Mouse (Mus musculus): ENCODE data around the gene Cadps. TPM values are rescaled to one million over a fixed set of nuclear protein-coding genes. Genes with fewer than 3 reads are reported as not detected.

Cadps gene
- polyA plus RNA-seq, 1 experiment from 2014 or later: 0.41 TPM

- Histone ChIP-seq H3K36me3 (ENCODE audit: control insufficient read depth, insufficient read depth, low read length) (no peaks in the 10 kb centered on the region), H3K27ac (ENCODE audit: low read length) (no peak overlapping the region), H3K4me3 (ENCODE audit: low read length) (no peak overlapping the region), H3K27me3 (ENCODE audit: control insufficient read depth, insufficient read depth, low read depth, low read length) (no peaks in the 10 kb centered on the region), H3K4me2 (ENCODE audit: low read depth, low read length) (no peak overlapping the region), H3K9ac (ENCODE audit: low read length) (no peak overlapping the region), H3K4me1 (replicated peaks; ENCODE audit: control insufficient read depth, insufficient read depth, low read length) (no peaks in the 10 kb centered on the region), H3K9me3 (ENCODE audit: control insufficient read depth, low read length) (no peaks in the 10 kb centered on the region)
- WGBS: 62% methylated on average over 7 of the region's 7 CpGs
- no peak for ATAC-seq (ENCODE audit: low read depth)
Measured at GRCm38 (mm10) chr14:12558920-12559573, 263.8 kb downstream of the Cadps start.

- no peak for ATAC-seq (ENCODE audit: low read depth)
- no peak overlapping the region for H3K9ac ChIP-seq (ENCODE audit: low read length)
- no peaks in the 10 kb centered on the region for H3K36me3 ChIP-seq (ENCODE audit: control insufficient read depth, insufficient read depth, low read length)
- H3K4me2 ChIP-seq (ENCODE audit: low read depth, low read length): no peak overlapping the region
- no peak overlapping the region for H3K27ac ChIP-seq (ENCODE audit: low read length)
- H3K9me3 ChIP-seq (ENCODE audit: control insufficient read depth, low read length): no peaks in the 10 kb centered on the region
- WGBS: 56% methylated on average over 2 of the region's 2 CpGs
- no peak overlapping the region for H3K4me3 ChIP-seq (ENCODE audit: low read length)
- no peaks in the 10 kb centered on the region for H3K27me3 ChIP-seq (ENCODE audit: control insufficient read depth, insufficient read depth, low read depth, low read length)
- no peaks in the 10 kb centered on the region for H3K4me1 ChIP-seq (replicated peaks; ENCODE audit: control insufficient read depth, insufficient read depth, low read length)
Measured at GRCm38 (mm10) chr14:12554486-12554885, 268.4 kb downstream of the Cadps start.

GRCm38 (mm10) chr14:12551353-12551752 lies 271.5 kb downstream of the Cadps start:
- no peaks in the 10 kb centered on the region for H3K9me3 ChIP-seq (ENCODE audit: control insufficient read depth, low read length)
- no peak overlapping the region for H3K9ac ChIP-seq (ENCODE audit: low read length)
- no peak for ATAC-seq (ENCODE audit: low read depth)
- H3K4me1 ChIP-seq (replicated peaks; ENCODE audit: control insufficient read depth, insufficient read depth, low read length): no peaks in the 10 kb centered on the region
- no peak overlapping the region for H3K4me3 ChIP-seq (ENCODE audit: low read length)
- H3K27ac ChIP-seq (ENCODE audit: low read length): no peak overlapping the region
- no peaks in the 10 kb centered on the region for H3K36me3 ChIP-seq (ENCODE audit: control insufficient read depth, insufficient read depth, low read length)
- no peak overlapping the region for H3K4me2 ChIP-seq (ENCODE audit: low read depth, low read length)
- no peaks in the 10 kb centered on the region for H3K27me3 ChIP-seq (ENCODE audit: control insufficient read depth, insufficient read depth, low read depth, low read length)
- 41% methylated on average over 6 of the region's 6 CpGs for WGBS

DNA sequence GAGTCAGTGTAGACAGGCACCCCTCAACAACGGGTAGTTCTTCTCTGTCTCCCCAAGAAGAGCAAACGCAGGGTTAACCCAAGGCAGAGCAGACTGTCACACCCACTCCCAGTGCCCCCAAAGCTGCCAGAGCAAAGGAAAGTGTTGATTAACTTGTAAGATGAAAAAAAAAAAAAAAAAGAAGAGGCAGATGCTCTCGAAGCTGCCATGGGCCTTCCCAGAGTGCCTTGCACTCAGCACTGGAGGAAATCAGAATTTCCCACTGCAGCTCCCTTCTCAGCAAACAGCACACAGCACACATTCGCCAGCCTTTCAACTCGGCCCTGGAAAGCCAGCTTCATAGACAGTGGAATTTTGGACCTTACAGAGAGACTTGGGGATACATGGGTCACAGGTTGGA lies 271.9 kb downstream of the Cadps start:
- 39% methylated on average over 5 of the region's 5 CpGs for WGBS
- Histone ChIP-seq H3K36me3 (ENCODE audit: control insufficient read depth, insufficient read depth, low read length) (no peaks in the 10 kb centered on the region), H3K4me1 (replicated peaks; ENCODE audit: control insufficient read depth, insufficient read depth, low read length) (no peaks in the 10 kb centered on the region), H3K9me3 (ENCODE audit: control insufficient read depth, low read length) (no peaks in the 10 kb centered on the region), H3K27ac (ENCODE audit: low read length) (no peak overlapping the region), H3K27me3 (ENCODE audit: control insufficient read depth, insufficient read depth, low read depth, low read length) (no peaks in the 10 kb centered on the region), H3K4me2 (ENCODE audit: low read depth, low read length) (no peak overlapping the region), H3K4me3 (ENCODE audit: low read length) (no peak overlapping the region), H3K9ac (ENCODE audit: low read length) (no peak overlapping the region)
- ATAC-seq (ENCODE audit: low read depth): no peak

GRCm38 (mm10) chr14:12549290-12549689 lies 273.6 kb downstream of the Cadps start:
- H3K4me1 ChIP-seq (replicated peaks; ENCODE audit: control insufficient read depth, insufficient read depth, low read length): no peaks in the 10 kb centered on the region
- no peak for ATAC-seq (ENCODE audit: low read depth)
- H3K4me3 ChIP-seq (ENCODE audit: low read length): no peak overlapping the region
- no peak overlapping the region for H3K4me2 ChIP-seq (ENCODE audit: low read depth, low read length)
- no peak overlapping the region for H3K27ac ChIP-seq (ENCODE audit: low read length)
- H3K36me3 ChIP-seq (ENCODE audit: control insufficient read depth, insufficient read depth, low read length): no peaks in the 10 kb centered on the region
- H3K27me3 ChIP-seq (ENCODE audit: control insufficient read depth, insufficient read depth, low read depth, low read length): no peaks in the 10 kb centered on the region
- no peak overlapping the region for H3K9ac ChIP-seq (ENCODE audit: low read length)
- no peaks in the 10 kb centered on the region for H3K9me3 ChIP-seq (ENCODE audit: control insufficient read depth, low read length)

GRCm38 (mm10) chr14:12547496-12547895 lies 275.4 kb downstream of the Cadps start:
- 81% methylated on average over 4 of the region's 4 CpGs for WGBS
- no peak overlapping the region for H3K9ac ChIP-seq (ENCODE audit: low read length)
- H3K4me3 ChIP-seq (ENCODE audit: low read length): no peak overlapping the region
- H3K27me3 ChIP-seq (ENCODE audit: control insufficient read depth, insufficient read depth, low read depth, low read length): no peaks in the 10 kb centered on the region
- H3K36me3 ChIP-seq (ENCODE audit: control insufficient read depth, insufficient read depth, low read length): no peaks in the 10 kb centered on the region
- H3K4me2 ChIP-seq (ENCODE audit: low read depth, low read length): no peak overlapping the region
- no peak overlapping the region for H3K27ac ChIP-seq (ENCODE audit: low read length)
- no peaks in the 10 kb centered on the region for H3K4me1 ChIP-seq (replicated peaks; ENCODE audit: control insufficient read depth, insufficient read depth, low read length)
- ATAC-seq (ENCODE audit: low read depth): no peak
- H3K9me3 ChIP-seq (ENCODE audit: control insufficient read depth, low read length): no peaks in the 10 kb centered on the region

- H3K4me1 ChIP-seq (replicated peaks; ENCODE audit: control insufficient read depth, insufficient read depth, low read length): no peaks in the 10 kb centered on the region
- no peak overlapping the region for H3K4me2 ChIP-seq (ENCODE audit: low read depth, low read length)
- no peaks in the 10 kb centered on the region for H3K27me3 ChIP-seq (ENCODE audit: control insufficient read depth, insufficient read depth, low read depth, low read length)
- H3K4me3 ChIP-seq (ENCODE audit: low read length): no peak overlapping the region
- no peak for ATAC-seq (ENCODE audit: low read depth)
- H3K36me3 ChIP-seq (ENCODE audit: control insufficient read depth, insufficient read depth, low read length): no peaks in the 10 kb centered on the region
- H3K9ac ChIP-seq (ENCODE audit: low read length): no peak overlapping the region
- no peak overlapping the region for H3K27ac ChIP-seq (ENCODE audit: low read length)
- 39% methylated on average over 2 of the region's 2 CpGs for WGBS
- no peaks in the 10 kb centered on the region for H3K9me3 ChIP-seq (ENCODE audit: control insufficient read depth, low read length)
Measured at GRCm38 (mm10) chr14:12541733-12542132, 281.1 kb downstream of the Cadps start.

- Histone ChIP-seq H3K4me2 (ENCODE audit: low read depth, low read length) (no peak overlapping the region), H3K36me3 (ENCODE audit: control insufficient read depth, insufficient read depth, low read length) (no peaks in the 10 kb centered on the region), H3K27me3 (ENCODE audit: control insufficient read depth, insufficient read depth, low read depth, low read length) (no peaks in the 10 kb centered on the region), H3K27ac (ENCODE audit: low read length) (no peak overlapping the region), H3K9ac (ENCODE audit: low read length) (no peak overlapping the region), H3K9me3 (ENCODE audit: control insufficient read depth, low read length) (no peaks in the 10 kb centered on the region), H3K4me1 (replicated peaks; ENCODE audit: control insufficient read depth, insufficient read depth, low read length) (no peaks in the 10 kb centered on the region), H3K4me3 (ENCODE audit: low read length) (no peak overlapping the region)
- ATAC-seq (ENCODE audit: low read depth): no peak
- WGBS: 63% methylated on average over 5 of the region's 5 CpGs
Measured at GRCm38 (mm10) chr14:12539071-12539470, 283.8 kb downstream of the Cadps start.

- Histone ChIP-seq H3K4me2 (ENCODE audit: low read depth, low read length) (no peak overlapping the region), H3K9ac (ENCODE audit: low read length) (no peak overlapping the region), H3K36me3 (ENCODE audit: control insufficient read depth, insufficient read depth, low read length) (no peaks in the 10 kb centered on the region), H3K27ac (ENCODE audit: low read length) (no peak overlapping the region), H3K4me1 (replicated peaks; ENCODE audit: control insufficient read depth, insufficient read depth, low read length) (no peaks in the 10 kb centered on the region), H3K4me3 (ENCODE audit: low read length) (no peak overlapping the region), H3K27me3 (ENCODE audit: control insufficient read depth, insufficient read depth, low read depth, low read length) (no peaks in the 10 kb centered on the region), H3K9me3 (ENCODE audit: control insufficient read depth, low read length) (no peaks in the 10 kb centered on the region)
- 9% methylated on average over 1 of the region's 1 CpGs for WGBS
- 0 out of 2 replicates have a peak, but pooled peaks have one; percentile 36 for ATAC-seq (ENCODE audit: low read depth)
Measured at GRCm38 (mm10) chr14:12531101-12531500, 291.8 kb downstream of the Cadps start.

- H3K27ac ChIP-seq (ENCODE audit: low read length): no peak overlapping the region
- H3K9me3 ChIP-seq (ENCODE audit: control insufficient read depth, low read length): no peaks in the 10 kb centered on the region
- ATAC-seq (ENCODE audit: low read depth): no peak
- no peak overlapping the region for H3K4me3 ChIP-seq (ENCODE audit: low read length)
- no peaks in the 10 kb centered on the region for H3K4me1 ChIP-seq (replicated peaks; ENCODE audit: control insufficient read depth, insufficient read depth, low read length)
- WGBS: 68% methylated on average over 3 of the region's 3 CpGs
- no peak overlapping the region for H3K9ac ChIP-seq (ENCODE audit: low read length)
- no peaks in the 10 kb centered on the region for H3K36me3 ChIP-seq (ENCODE audit: control insufficient read depth, insufficient read depth, low read length)
- no peaks in the 10 kb centered on the region for H3K27me3 ChIP-seq (ENCODE audit: control insufficient read depth, insufficient read depth, low read depth, low read length)
- no peak overlapping the region for H3K4me2 ChIP-seq (ENCODE audit: low read depth, low read length)
Measured at GRCm38 (mm10) chr14:12530554-12530953, 292.3 kb downstream of the Cadps start.
